Mouse (Mus musculus): ENCODE results near the gene Acap1. TPM values are rescaled to one million over a fixed set of nuclear protein-coding genes. Genes with fewer than 3 reads are reported as not detected.
"Not testable (repeated sequence)": the region's sequence is repeated elsewhere in the genome, so short reads cannot be mapped to it uniquely, and the experiment has no call there.

Gene Acap1
- total RNA-seq, 2 experiments from 2014 or later: 0.15 to 0.26 TPM

DNA sequence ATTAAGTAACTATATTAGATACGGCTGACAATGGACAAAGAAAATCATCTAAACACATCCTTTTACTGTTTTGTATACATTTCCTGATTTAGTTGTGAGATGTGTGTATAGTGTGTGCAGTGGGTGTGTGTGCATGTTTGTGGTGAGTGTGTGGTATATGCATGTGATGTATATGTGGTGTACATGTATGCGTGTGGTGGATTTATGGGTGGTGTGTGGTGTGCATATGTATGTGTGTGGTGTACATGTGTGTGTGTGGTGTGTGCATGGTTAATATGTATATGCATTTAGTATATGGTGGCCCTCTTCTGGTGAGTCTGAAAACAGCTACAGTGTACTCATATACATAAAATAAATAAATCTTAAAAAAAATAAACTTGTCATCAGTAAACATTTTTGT lies 32.2 kb upstream of the Acap1 start:
- intact Hi-C loops (cut with DNase I): no loop called here
- no peak for DNase-seq (ENCODE audit: extremely low spot score in 1 of 2, low spot score in 2 of 2)

- intact Hi-C loops (cut with DNase I): no loop called here
- DNase-seq (ENCODE audit: extremely low spot score in 1 of 2, low spot score in 2 of 2): no peak
Measured at GRCm38 (mm10) chr11:69922796-69923195, 27.5 kb upstream of the Acap1 start.

DNA sequence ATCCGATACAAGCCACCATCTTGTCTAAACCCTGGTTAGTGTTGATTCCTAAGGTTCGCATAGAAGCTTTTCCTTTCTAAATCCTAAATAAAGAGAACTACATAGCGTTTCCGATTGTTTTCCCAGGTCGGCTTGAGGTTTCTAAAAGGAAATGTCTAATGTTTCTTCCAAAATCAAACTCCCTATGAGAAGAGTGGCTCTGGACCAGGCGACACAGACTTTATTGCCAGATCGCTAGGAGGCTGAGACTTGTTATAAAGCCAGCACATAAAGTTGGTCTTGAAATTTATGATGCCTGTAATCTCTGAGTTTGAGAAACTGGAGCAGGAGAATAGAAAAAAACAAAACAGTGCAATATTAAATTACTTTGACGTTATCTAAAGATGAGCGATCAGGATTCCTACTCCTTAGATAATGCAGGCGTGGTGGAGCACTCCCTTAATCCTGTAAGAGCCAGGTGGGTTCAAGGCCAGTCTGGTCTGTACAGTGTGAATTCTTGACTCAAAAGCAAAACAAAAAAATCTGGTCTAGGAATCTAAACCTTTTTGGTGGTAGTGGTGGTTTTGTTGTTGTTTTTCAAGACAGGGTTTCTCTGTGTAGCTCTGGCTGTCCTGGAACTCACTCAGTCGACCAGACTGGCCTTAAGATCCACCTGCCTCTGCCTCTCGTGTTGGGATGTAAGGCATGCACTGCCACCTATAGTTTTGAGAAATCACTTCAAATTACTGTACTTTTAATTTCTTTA lies 26.8 kb upstream of the Acap1 start:
- intact Hi-C loops (cut with DNase I): no loop called here
- DNase-seq (ENCODE audit: extremely low spot score in 1 of 2, low spot score in 2 of 2): no peak

- intact Hi-C loops (cut with DNase I): no loop called here
- DNase-seq (ENCODE audit: extremely low spot score in 1 of 2, low spot score in 2 of 2): peak; percentile 100
Measured at GRCm38 (mm10) chr11:69921114-69922011, 26.0 kb upstream of the Acap1 start, which contains the start of gene Eif5a. Eif5a (minus strand) TSS chr11:69921958.

DNA sequence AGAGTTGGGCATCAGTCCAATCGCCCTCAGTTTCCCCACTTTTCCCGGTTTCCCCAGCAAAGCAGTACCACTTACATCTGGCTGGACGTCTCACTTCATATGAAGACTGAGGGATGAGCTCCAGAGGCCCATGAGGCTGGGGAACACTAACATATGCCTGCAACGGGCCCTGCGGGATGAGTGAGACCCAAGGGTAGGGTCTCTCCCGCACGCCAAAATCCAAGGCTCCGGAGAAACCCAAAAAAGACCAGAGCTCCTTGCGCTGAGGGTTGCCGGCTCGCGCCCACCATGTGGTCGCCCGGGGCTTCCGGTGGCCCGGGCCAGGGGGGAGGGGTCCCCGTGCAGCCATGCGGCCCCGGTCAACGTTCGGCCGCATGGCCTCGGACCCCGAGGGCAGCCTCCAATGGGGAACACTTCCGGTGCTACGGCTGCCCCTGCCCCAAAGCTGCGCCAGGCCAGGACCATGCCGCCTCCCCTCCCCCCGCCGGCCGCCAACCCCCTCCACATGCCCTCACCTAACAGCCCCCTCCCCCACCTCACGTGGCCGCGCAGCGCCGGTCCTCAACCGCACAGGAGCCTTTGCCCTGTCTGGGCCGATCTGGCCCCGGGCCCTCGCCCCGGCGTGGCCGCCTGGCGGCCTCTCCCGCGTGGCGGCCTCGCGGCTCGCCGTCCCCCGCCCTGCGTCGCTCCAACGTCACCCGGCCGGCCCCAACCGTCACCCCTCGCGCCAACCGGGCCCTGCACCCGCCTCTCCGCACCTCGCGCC lies 25.1 kb upstream of the Acap1 start:
- intact Hi-C loops (cut with DNase I): no loop called here

DNA sequence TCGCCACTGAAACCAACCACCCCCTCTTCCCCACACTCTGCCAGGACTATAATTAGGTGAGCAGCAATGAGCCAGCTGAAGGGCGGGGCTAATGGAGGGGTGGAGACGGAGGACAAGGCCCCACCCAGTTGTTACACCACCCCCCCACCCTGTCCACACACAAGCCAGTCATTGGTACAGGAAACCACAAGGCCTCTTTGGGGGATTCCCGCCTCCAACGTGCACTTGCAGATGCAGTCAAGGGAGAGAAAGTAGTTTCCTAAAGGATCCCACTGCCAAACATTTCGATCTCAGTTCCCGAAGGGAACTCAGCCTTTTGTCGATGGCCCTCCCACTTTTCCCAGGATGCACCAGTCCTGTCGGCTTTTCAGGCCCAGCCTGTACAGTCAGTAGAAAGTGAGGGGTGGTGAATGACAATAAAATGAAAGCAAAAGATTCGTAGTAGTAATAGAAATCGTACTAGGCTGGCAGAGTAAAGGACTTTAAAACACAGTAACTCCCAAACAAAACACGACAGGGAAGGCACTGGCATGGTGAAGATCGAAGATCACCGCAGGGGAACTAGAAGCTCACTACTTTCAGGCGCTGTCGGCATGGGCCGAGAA lies 24.4 kb upstream of the Acap1 start:
- intact Hi-C loops (cut with DNase I): no loop called here
- peak in 1 of 2 experiments; percentile 84 for DNase-seq (ENCODE audit: extremely low spot score in 1 of 2, low spot score in 2 of 2)

More for the DNA sequence above, 25.1 kb upstream of the Acap1 start:
- DNase-seq (ENCODE audit: extremely low spot score in 1 of 2, low spot score in 2 of 2): peak in 1 of 2 experiments; percentile 83

DNA sequence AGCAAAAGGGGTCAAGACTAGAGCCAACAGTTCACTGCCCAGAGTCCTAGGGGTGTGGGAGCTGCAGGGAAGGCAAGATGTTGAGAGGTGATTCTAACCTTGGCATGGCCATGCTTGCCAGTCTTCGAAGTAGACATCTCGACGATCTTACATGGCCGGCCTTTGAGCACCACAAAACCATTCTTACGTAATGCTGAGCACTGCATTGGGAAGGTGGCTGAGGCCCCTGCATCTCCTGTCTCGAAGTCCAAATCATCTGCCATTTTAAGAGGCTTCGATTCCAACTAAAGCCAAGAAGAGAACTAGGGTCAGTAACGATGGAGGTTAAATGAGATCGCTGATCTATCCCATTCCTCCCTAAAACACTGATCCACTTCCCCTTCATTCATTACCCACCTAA lies 23.7 kb upstream of the Acap1 start:
- DNase-seq (ENCODE audit: extremely low spot score in 1 of 2, low spot score in 2 of 2): no peak
- intact Hi-C loops (cut with DNase I): no loop called here

DNA sequence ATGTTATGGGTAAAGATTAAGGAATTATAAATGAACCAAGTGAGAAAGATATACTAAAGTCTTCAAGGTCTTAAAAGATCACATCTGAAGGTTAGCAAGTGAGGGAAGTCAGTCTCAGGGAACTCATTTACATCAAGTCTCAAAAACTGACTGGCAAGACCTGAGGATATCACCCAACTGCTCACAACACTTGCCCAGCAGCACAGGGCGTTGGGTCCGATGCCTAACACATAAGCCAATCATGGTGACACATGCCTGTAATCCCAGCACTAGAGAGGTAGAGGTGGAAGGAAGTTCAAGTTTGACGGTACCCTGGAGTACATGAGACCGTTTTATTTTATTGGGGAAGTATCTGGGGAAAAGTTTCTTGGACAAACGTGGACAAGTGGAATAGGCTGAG lies 22.8 kb upstream of the Acap1 start:
- intact Hi-C loops (cut with DNase I): no loop called here
- no peak for DNase-seq (ENCODE audit: extremely low spot score in 1 of 2, low spot score in 2 of 2)

DNA sequence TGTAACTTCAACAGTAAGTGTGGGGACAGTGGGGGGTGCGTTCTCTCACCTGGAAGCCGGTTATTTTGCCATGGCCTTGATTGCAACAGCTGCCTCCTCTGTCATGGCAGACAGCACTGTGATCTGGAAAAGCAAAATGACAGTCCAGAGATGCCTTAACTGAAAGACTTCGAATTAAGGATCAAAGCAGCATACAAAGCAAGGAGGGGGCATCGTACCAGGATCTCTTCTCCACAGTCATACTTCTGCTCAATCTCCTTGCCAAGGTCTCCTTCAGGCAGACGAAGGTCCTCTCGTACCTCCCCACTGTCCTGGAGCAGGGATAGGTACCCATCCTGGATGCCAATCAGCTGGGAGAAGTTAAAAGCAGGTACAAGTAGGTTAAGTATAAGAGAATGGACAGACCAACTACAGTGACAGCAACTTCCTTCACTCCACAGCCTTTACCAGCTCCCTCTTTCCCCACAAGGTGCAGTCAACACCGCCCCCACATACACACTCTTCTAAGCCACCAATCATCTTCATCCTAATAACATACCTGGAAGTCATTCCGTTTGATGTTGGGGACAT lies 22.1 kb upstream of the Acap1 start:
- intact Hi-C loops (cut with DNase I): no loop called here
- DNase-seq (ENCODE audit: extremely low spot score in 1 of 2, low spot score in 2 of 2): no peak

- intact Hi-C loops (cut with DNase I): not testable (repeated sequence)
Measured at GRCm38 (mm10) chr11:69916652-69917378, 21.5 kb upstream of the Acap1 start.

DNA sequence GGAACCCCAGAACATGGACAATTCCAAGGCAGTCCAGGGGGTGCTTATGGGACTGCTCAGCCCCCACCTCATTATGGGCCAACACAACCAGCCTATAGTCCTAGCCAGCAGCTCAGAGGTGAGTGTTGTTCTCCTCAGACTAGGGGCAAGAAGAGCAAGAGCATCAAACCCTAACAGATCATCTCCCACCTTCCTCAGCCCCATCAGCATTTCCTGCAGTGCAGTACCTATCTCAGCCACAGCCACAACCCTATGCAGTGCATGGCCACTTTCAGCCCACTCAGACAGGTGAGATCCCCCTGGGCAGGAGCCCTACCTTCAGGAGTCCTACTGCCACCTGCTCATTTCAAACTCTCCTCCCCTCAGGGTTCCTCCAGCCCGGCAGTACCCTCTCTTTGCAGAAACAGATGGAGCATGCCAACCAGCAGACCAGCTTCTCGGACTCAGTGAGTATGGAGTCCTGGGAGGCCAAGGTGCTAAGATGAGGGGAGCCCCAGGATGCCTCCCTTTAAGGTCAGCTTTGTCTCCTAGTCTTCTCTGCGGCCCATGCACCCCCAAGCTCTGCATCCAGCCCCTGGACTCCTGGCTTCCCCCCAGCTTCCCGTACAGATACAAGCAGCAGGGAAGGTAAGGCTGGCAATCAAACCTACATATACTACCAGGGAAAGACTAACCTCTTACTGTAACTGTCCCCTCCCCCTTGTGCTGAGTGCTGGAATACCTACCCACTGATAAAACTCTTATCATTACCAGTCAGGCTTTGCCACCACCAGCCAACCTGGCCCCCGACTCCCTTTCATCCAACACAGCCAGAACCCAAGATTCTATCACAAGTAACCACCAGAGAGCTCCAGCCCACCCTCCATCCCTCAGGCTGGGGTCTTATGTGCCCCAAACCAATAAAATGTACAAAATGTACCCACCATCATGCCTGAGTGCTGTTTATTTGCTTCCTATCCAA lies 20.6 kb upstream of the Acap1 start:
- intact Hi-C loops (cut with DNase I): no loop called here
- no peak for DNase-seq (ENCODE audit: extremely low spot score in 1 of 2, low spot score in 2 of 2)

More at GRCm38 (mm10) chr11:69916652-69917378, 21.5 kb upstream of the Acap1 start:
- not testable (repeated sequence) for DNase-seq (ENCODE audit: extremely low spot score in 1 of 2, low spot score in 2 of 2)

- intact Hi-C loops (cut with DNase I): no loop called here
Measured at GRCm38 (mm10) chr11:69914917-69915430, 19.6 kb upstream of the Acap1 start.

DNA sequence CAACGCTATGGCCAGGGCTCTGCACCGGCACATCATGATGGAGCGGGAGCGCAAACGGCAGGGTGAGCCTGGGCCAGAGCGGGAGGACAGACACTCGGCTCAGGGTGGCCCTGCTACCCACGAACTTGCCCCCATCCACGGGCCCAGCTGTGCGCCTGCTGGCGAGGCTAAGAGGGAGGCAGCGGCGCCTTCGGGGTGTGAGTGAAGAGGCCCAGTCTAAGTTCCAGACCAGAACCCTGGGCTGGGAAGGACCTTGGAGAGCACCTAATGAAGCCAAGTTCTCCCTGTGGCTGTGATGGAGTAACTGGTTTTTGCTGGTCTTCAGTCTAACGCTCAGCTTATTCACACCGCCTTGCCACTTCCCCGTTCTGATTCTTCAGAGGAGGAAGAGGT lies 19.0 kb upstream of the Acap1 start:
- no peak for DNase-seq (ENCODE audit: extremely low spot score in 1 of 2, low spot score in 2 of 2)
- intact Hi-C loops (cut with DNase I): no loop called here

More at GRCm38 (mm10) chr11:69914917-69915430, 19.6 kb upstream of the Acap1 start:
- DNase-seq (ENCODE audit: extremely low spot score in 1 of 2, low spot score in 2 of 2): no peak

- DNase-seq (ENCODE audit: extremely low spot score in 1 of 2, low spot score in 2 of 2): peak; percentile 93 to 94
- intact Hi-C loops (cut with DNase I): no loop called here
Measured at GRCm38 (mm10) chr11:69913554-69914371, 18.4 kb upstream of the Acap1 start, which contains the start of gene Gps2. Gps2 (plus strand) TSS chr11:69913888.

- intact Hi-C loops (cut with DNase I): no loop called here
- no peak for DNase-seq (ENCODE audit: extremely low spot score in 1 of 2, low spot score in 2 of 2)
Measured at GRCm38 (mm10) chr11:69912716-69913530, 17.6 kb upstream of the Acap1 start.
